Mouse (Mus musculus) urinary bladder, postnatal 0 days (tissue): ENCODE results near the gene Ftl1. TPM values are rescaled to one million over a fixed set of nuclear protein-coding genes. Genes with fewer than 3 reads are reported as not detected.

Source experiments
- microRNA-seq: library from miRNA; unstranded; fragments of <30 nt; microRNA quantifications from one replicate; pipeline ENCODE4, GENCODE M21; 2016
- polyA plus RNA-seq: library from polyadenylated mRNA; unstranded; fragments of >200 nt; fragmentation: Nextera tagmentation; extraction: Ambion mirVana; gene quantifications from 2 replicates; pipeline ENCODE4 v1.2.1, GENCODE M21; 2015

Ftl1 gene
- polyA plus RNA-seq: 3,306 and 5,466 TPM in 2 replicates

GRCm38 (mm10) chr7:45459564-45460140, at the start of gene Ftl1:
TSS of gene Ftl1 (minus strand) at chr7:45459884.

GRCm38 (mm10) chr7:45488293-45489204, 28.9 kb upstream of the Ftl1 start, which contains the start of gene Dhdh:
TSS of gene Dhdh (minus strand) at chr7:45488805.

DNA sequence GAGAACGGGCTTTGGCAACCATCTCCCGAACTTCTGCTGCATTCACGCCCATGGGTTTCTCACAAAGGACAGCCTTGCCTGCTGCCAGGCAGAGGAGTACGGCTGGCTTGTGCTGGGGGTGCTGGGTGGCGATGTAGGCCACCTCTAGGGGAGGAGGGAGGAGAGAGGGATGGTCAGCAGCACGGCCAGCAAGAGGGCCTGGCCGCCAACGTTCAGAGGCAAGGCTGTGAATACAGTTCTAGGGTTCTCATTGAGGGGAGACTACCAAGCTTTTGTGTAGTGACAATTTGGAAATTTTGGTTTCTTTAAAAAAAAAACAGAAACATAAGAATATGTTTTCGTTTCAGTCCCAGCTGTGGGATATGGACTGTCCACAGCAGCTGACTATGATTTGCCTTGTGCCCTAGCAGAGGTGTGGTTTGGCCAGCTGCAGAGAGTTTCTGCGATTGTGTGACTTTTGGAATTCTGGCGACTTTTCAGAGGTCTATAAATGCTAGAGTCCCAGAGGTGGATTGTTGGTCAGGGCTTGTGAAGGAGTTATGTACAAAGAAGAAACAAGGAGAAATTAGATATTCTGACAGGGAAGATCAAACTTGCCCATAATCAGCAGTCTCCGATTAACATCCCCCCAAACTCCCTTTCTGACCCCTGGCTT, 27.2 kb upstream of the Ftl1 start, which contains the start of gene Gm45808:
Gm45808 (minus strand) TSS at position 51 of the 655 bp plus-strand sequence.

DNA sequence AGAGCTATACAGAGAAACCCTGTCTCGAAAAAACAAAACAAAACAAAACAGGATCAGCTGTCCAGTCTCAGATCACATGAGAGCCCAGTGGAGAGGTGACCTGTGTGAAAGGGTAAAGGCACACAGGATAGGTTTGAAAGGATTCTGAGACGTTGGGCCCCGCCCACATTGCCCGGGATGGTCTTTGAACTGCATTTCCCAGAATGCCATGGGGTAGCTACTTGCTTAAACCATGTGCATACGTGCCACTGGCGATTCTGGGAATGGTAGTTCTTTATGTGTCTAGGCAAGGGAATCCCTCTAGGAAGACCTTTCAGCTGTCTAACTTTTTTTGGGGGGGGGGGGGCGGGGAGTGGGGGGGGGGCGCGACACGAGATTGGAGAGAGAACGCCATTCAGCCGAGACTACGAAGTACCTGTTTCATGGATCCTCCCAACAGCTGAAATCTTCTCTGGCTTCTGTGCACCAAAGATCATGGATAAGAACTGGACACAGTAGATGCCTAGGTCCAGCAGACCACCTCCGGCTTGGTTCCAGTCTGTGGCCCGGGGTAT, 21.8 kb upstream of the Ftl1 start, which contains the start of gene Tulp2:
Tulp2 (plus strand) TSS at position 504 of the 554 bp plus-strand sequence.

DNA sequence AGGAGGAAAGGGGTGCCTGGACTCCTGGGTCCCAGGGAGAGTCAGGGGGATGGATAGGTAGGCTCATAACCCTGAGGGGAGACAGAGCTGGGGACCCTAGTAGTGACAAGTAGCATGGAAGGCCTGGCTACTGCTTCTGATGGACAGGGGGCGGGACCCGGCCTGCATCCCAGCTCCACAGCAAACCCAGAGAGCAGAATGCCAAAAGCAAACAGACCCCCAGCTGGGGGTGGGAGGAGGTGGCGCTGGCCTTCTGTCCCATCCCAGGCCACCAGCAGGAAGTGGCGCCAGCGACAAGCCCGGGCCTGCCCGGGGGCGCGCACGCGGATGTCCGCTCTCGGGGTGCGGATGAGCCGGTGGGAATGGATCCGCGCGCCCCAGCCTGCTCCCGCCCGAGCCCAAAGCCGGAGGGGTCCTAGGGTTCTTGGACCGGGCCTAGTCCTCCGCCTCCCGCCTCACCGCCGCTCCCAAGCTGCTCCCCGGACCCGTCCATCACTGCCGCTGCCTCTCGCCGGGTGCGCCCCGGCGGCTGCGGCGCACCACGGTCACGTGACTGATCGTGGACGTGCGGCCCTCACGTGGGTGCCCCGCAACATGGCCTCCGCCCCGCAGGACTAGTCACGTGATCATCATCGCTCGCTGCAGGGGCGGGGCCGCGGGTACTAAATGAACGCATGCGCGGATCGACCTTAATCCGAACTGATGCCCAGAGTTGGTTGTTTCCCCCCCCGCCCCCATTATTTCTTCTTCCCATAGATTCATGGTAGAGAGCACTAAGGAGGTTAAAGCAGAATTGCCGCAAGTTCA, 6.8 kb upstream of the Ftl1 start, which contains the start of gene Bax:
Bax (minus strand) TSS at position 616 of the 807 bp plus-strand sequence.

DNA sequence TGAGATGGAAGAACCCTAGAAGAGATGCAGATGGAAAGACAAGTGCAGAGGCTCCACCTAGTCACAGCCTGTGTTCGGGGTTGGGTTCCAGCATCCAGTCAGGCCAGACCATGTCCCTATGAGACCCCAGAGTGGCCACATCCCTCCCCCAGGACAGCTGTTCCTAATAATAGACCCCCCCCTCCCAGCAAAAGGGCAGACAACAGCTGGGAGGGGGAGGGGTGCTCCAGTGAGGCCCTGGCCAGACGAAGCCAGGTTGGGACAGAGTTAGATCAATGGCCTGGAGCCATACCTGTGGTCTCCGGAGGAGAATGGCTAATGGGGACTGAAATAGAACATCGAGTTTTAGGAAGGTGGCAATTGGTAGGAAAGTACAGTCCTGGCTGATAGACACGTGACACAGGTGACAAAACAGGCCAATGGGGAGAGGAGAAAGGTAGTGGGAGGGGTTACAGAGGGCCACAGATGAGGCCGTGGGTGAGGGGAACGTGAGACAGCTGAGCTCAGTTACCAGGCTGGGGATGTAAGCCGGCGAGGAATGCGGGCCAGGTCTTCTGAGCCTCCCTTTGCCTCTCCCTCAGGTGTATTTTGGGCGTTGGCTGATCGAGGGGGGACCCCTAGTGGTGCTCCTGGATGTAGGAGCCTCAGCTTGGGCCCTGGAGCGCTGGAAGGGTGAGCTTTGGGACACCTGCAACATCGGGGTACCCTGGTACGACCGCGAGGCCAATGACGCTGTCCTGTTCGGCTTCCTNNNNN, 22.0 kb downstream of the Ftl1 start, which contains the start of gene Ruvbl2:
Ruvbl2 (minus strand) TSS at position 576 of the 756 bp plus-strand sequence.

DNA sequence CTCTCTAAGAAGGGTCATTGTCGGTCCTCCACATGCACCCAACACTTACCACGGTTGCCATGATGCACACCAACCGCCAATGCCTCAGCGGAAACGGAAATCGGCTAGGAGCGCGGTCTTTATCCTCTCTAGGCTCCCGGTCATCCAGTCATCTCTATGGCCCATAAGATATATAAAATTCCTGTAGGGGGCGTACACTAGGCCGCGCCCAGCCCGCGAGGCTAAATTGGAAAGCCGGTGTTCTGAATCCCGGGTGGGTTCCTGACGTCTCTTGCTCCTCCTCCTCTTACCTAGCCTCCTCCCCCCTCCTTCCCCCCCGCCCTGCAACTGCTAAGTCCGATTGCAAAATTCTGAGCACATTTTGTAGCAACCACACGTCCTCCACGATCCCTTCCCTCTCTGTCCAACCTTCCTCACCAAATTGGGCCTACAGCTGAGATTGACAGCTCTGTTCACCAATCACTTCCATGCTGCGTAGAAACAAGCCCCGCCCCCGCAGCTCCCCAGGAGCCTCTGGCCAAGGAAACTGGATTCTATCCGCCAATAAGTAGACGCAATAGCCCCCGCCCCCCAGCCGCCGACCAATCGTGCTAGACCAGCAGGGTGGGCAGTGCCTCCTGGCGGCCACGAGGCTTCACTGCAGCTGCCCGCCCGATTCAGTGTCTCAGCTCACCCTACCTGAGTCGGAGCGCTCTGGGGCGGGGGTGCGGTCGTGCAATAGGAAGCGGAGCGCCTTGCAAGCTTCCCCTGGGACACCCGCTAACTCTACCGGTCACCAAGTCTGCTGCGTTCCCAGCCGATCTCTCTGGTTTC, 25.3 kb downstream of the Ftl1 start, which contains the start of gene Gys1:
Gys1 (plus strand) TSS at position 642 of the 813 bp plus-strand sequence.

GRCm38 (mm10) chr7:45420615-45420919, 39.1 kb downstream of the Ftl1 start, which contains the start of gene Lhb:
TSS of gene Lhb (plus strand) at chr7:45420820.

GRCm38 (mm10) chr7:45413113-45413863, 46.4 kb downstream of the Ftl1 start, which contains the start of gene Ntf5:
TSS of gene Ntf5 (plus strand) at chr7:45413695.

Small RNA genes lying within 50 kb of the gene (microRNA-seq; reads per million reads assigned to microRNA genes)
- gene Gm22133: not detected

Other genes starting within 250 kb of the Ftl1 start
- gene Dkkl1, start 247.7 kb downstream of the Ftl1 start, polyA plus RNA-seq: 13.9 and 16.5 TPM in 2 replicates
- gene Tead2, start 244.1 kb downstream of the Ftl1 start, polyA plus RNA-seq: 39.4 and 41.4 TPM in 2 replicates
- 4.2 and 18.7 TPM in 2 replicates for gene Cd37, start 220.8 kb downstream of the Ftl1 start, polyA plus RNA-seq
- not detected in 2 replicates for gene Slc6a16, start 218.8 kb downstream of the Ftl1 start, polyA plus RNA-seq
- not detected in 2 replicates for gene Slc6a21, start 182.4 kb downstream of the Ftl1 start, polyA plus RNA-seq
- gene Trpm4, start 126.1 kb downstream of the Ftl1 start, polyA plus RNA-seq: 17.6 and 18.0 TPM in 2 replicates
- gene Hrc, start 124.6 kb downstream of the Ftl1 start, polyA plus RNA-seq: 0.17 and 0.27 TPM in 2 replicates
- gene Ppfia3, start 92.9 kb downstream of the Ftl1 start, polyA plus RNA-seq: 0.91 and 2.1 TPM in 2 replicates
- 23.4 and 26.6 TPM in 2 replicates for gene Lin7b, start 89.3 kb downstream of the Ftl1 start, polyA plus RNA-seq
- 81.3 and 94.3 TPM in 2 replicates for gene Snrnp70, start 64.1 kb downstream of the Ftl1 start, polyA plus RNA-seq
- 0.28 TPM in 1 of 2 replicates, not detected in the other for gene Kcna7, start 54.2 kb downstream of the Ftl1 start, polyA plus RNA-seq
- gene Ntf5, start 46.2 kb downstream of the Ftl1 start, polyA plus RNA-seq: 3.9 and 4.3 TPM in 2 replicates
- gene Lhb, start 39.1 kb downstream of the Ftl1 start, polyA plus RNA-seq: not detected in 2 replicates
- 58.4 and 71.6 TPM in 2 replicates for gene Gys1, start 25.0 kb downstream of the Ftl1 start, polyA plus RNA-seq
- 42.6 and 47.1 TPM in 2 replicates for gene Ruvbl2, start 21.8 kb downstream of the Ftl1 start, polyA plus RNA-seq
- gene Bax, start 7.0 kb upstream of the Ftl1 start, polyA plus RNA-seq: 169 and 185 TPM in 2 replicates
- 0.48 and 0.69 TPM in 2 replicates for gene Tulp2, start 22.0 kb upstream of the Ftl1 start, polyA plus RNA-seq
- gene Gm45808, start 26.9 kb upstream of the Ftl1 start, polyA plus RNA-seq: not detected in 2 replicates
- 2.6 and 3.0 TPM in 2 replicates for gene Dhdh, start 28.9 kb upstream of the Ftl1 start, polyA plus RNA-seq
- 170 and 174 TPM in 2 replicates for gene Nucb1, start 50.5 kb upstream of the Ftl1 start, polyA plus RNA-seq
- gene Ppp1r15a, start 66.4 kb upstream of the Ftl1 start, polyA plus RNA-seq: 18.5 and 26.0 TPM in 2 replicates
- 2.5 and 2.8 TPM in 2 replicates for gene Plekha4, start 66.4 kb upstream of the Ftl1 start, polyA plus RNA-seq
- gene Hsd17b14, start 95.0 kb upstream of the Ftl1 start, polyA plus RNA-seq: 15.2 and 15.7 TPM in 2 replicates
- 28.3 TPM in 2 replicates for gene Bcat2, start 110.3 kb upstream of the Ftl1 start, polyA plus RNA-seq
- 0.17 and 0.23 TPM in 2 replicates for gene Fgf21, start 155.6 kb upstream of the Ftl1 start, polyA plus RNA-seq
- not detected in 2 replicates for gene Fut1, start 157.4 kb upstream of the Ftl1 start, polyA plus RNA-seq
- gene Izumo1, start 161.9 kb upstream of the Ftl1 start, polyA plus RNA-seq: 0.17 TPM in 1 of 2 replicates, not detected in the other
- gene Rasip1, start 167.6 kb upstream of the Ftl1 start, polyA plus RNA-seq: 3.9 and 4.1 TPM in 2 replicates
- 4.6 and 5.5 TPM in 2 replicates for gene Mamstr, start 180.1 kb upstream of the Ftl1 start, polyA plus RNA-seq
- gene Fut2, start 206.5 kb upstream of the Ftl1 start, polyA plus RNA-seq: 2.7 and 2.9 TPM in 2 replicates
- gene Ntn5, start 224.1 kb upstream of the Ftl1 start, polyA plus RNA-seq: not detected in 2 replicates
- gene Sec1, start 234.5 kb upstream of the Ftl1 start, polyA plus RNA-seq: 0.10 TPM in 1 of 2 replicates, not detected in the other
- gene Car11, start 240.0 kb upstream of the Ftl1 start, polyA plus RNA-seq: 3.4 and 4.0 TPM in 2 replicates
- gene Dbp, start 245.2 kb upstream of the Ftl1 start, polyA plus RNA-seq: 4.3 and 5.1 TPM in 2 replicates